Mouse (Mus musculus): ENCODE measurements around the gene Zbtb34. TPM values are rescaled to one million over a fixed set of nuclear protein-coding genes. Genes with fewer than 3 reads are reported as not detected.

Gene Zbtb34
- polyA plus RNA-seq, 1 experiment = 11.0 TPM

DNA sequence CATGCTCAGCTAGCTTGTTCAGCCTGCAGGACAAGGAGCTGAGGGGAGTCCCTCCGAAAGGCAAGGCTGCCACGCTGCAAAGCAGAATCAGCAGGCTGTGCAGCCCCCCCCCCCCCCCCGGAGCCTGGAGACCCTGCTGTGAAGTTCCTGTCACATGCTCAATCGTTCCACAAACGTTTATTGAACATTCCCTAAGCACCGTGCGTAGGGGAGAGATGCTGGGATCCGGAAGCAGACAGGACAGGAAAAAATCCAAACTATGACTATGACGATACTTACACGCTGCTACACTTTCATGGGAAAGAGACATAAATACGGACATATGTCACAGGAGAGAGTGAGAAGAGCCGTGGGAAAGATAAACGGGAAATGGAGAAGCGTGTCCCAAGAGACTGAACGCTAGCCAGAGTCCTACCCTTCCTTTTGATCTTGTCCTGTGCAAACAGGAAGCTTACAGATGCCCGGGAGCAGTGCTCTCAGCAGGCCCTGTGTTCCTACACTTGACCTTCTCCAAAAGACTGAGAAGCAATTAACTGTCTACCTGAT, 5.0 kb upstream of the Zbtb34 start:
- H3K27me3 ChIP-seq (ENCODE audit: control insufficient read depth, insufficient read depth, low read length) = no peaks in the 10 kb centered on the region
- TF ChIP-seq CTCF (IDR thresholded peaks at IDR 0.05; ENCODE audit: borderline replicate concordance, insufficient read depth, low read depth, low read length) (no peak), POLR2A (IDR thresholded peaks at IDR 0.05; ENCODE audit: borderline replicate concordance, insufficient read depth, low read length) (no peak)
- H3K4me1 ChIP-seq (ENCODE audit: control insufficient read depth, insufficient read depth, low read length) = no peaks in the 10 kb centered on the region
- WGBS = 24% methylated on average over 16 of the region's 16 CpGs
- H3K4me3 ChIP-seq (replicated peaks; ENCODE audit: insufficient read depth, low read depth, low read length) = no peak overlapping the region
- DNase-seq = no peak
- H3K27ac ChIP-seq (ENCODE audit: insufficient read depth, low read length) = no peak overlapping the region

GRCm38 (mm10) chr2:33435036-33435650, 4.0 kb upstream of the Zbtb34 start:
- WGBS = 53% methylated on average over 8 of the region's 8 CpGs
- H3K4me3 ChIP-seq (replicated peaks; ENCODE audit: insufficient read depth, low read depth, low read length) = no peak overlapping the region
- no peak overlapping the region for H3K27ac ChIP-seq (ENCODE audit: insufficient read depth, low read length)
- DNase-seq = no peak
- no peaks in the 10 kb centered on the region for H3K27me3 ChIP-seq (ENCODE audit: control insufficient read depth, insufficient read depth, low read length)
- TF ChIP-seq POLR2A (IDR thresholded peaks at IDR 0.05; ENCODE audit: borderline replicate concordance, insufficient read depth, low read length) (no peak), CTCF (IDR thresholded peaks at IDR 0.05; ENCODE audit: borderline replicate concordance, insufficient read depth, low read depth, low read length) (no peak)
- H3K4me1 ChIP-seq (ENCODE audit: control insufficient read depth, insufficient read depth, low read length) = peaks cover 4% of the 10 kb centered on the region; the same call in 1 of the 2 replicates

DNA sequence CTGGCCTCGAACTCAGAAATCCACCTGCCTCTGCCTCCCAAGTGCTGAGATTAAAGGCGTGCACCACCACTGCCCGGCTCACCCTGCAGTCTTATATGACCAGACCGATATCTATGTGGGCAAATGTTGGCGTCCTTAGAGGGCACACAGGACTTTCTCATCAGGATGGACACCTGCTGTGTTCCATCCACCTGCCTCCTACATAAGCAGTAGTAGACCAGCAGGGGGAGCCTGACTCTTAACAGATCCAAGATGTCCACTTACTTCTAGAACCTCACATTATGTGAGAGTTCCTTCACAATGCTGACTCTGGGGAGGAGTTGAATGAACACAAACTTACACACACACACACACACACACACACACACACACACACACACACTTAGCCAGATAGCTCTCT, 1.8 kb upstream of the Zbtb34 start:
- 60% methylated on average over 5 of the region's 5 CpGs for WGBS

DNA sequence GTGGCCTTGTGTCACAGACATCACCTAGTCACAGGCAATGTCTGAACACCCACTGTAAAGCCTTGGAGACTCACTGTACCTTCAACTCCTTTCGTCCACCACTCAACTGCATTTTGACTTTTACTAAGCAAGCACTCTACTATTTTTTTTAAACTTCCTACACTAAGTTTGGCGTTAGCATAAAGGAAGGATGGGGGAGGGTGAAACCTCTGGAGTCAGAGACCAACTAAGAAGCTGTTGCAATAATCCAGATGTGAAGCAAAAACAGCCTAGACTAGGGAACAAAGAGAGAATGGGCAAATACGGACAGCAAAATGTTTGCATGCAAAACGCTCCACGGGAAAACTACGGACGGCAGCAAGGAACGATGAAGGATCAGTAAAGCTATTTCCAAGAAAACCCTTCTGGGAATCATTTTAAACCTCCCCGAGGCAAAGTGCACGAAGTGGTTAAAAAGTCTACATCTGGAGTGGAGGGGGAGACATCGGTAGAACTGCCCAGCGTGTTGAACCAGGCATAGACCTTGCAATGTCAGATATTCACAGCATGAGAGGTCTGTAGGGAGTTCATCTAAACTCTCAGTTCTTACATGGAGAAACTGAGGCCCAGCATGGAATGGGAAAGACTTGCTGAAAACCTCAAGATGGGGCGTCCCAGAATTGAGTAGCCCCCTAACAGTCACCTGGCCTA, 898 bp downstream of the Zbtb34 start:
- Histone ChIP-seq H3K4me3 (replicated peaks; ENCODE audit: insufficient read depth, low read depth, low read length) (peak overlapping the region; percentile 75), H3K27ac (ENCODE audit: insufficient read depth, low read length) (peak overlapping the region; percentile 48), H3K4me1 (ENCODE audit: control insufficient read depth, insufficient read depth, low read length) (peaks cover 4% of the 10 kb centered on the region; the same call in 1 of the 2 replicates), H3K27me3 (ENCODE audit: control insufficient read depth, insufficient read depth, low read length) (no peaks in the 10 kb centered on the region)
- no peak for DNase-seq
- WGBS = 14% methylated on average over 13 of the region's 13 CpGs
- TF ChIP-seq POLR2A (IDR thresholded peaks at IDR 0.05; ENCODE audit: borderline replicate concordance, insufficient read depth, low read length) (no peak), CTCF (IDR thresholded peaks at IDR 0.05; ENCODE audit: borderline replicate concordance, insufficient read depth, low read depth, low read length) (no peak)

More for the DNA sequence above, 1.8 kb upstream of the Zbtb34 start:
- no peak overlapping the region for H3K27ac ChIP-seq (ENCODE audit: insufficient read depth, low read length)
- H3K4me1 ChIP-seq (ENCODE audit: control insufficient read depth, insufficient read depth, low read length) = peaks cover 4% of the 10 kb centered on the region; the same call in 1 of the 2 replicates
- TF ChIP-seq POLR2A (IDR thresholded peaks at IDR 0.05; ENCODE audit: borderline replicate concordance, insufficient read depth, low read length) (no peak), CTCF (IDR thresholded peaks at IDR 0.05; ENCODE audit: borderline replicate concordance, insufficient read depth, low read depth, low read length) (peak; percentile 49; the same call in 1 of the 2 replicates)
- no peaks in the 10 kb centered on the region for H3K27me3 ChIP-seq (ENCODE audit: control insufficient read depth, insufficient read depth, low read length)
- DNase-seq = peak in 1 of 2 experiments; percentile 59
- no peak overlapping the region for H3K4me3 ChIP-seq (replicated peaks; ENCODE audit: insufficient read depth, low read depth, low read length)

DNA sequence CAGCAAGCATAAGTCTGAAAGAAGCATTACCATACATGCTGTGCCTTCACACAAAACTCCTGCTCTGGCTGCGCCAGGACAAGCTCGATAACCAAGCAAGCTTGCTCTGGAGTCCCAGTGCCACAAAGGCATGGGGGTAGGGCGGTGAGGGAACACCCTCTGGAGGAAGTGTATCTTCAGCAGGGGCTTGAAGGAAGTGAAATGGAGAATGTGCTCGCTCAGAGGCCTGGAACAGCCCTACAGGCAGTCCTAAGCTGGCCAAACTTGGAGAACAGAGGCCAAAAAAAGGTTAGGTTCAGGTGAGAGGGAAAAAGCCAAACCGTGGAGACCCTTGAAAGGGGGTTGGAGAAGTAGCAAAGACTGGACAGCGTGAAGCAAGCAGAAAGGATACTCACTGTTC, 1.8 kb downstream of the Zbtb34 start:
- Histone ChIP-seq H3K27me3 (ENCODE audit: control insufficient read depth, insufficient read depth, low read length) (no peaks in the 10 kb centered on the region), H3K4me1 (ENCODE audit: control insufficient read depth, insufficient read depth, low read length) (peaks cover 4% of the 10 kb centered on the region; the same call in 1 of the 2 replicates), H3K4me3 (replicated peaks; ENCODE audit: insufficient read depth, low read depth, low read length) (no peak overlapping the region), H3K27ac (ENCODE audit: insufficient read depth, low read length) (no peak overlapping the region; the same call in 1 of the 2 replicates)
- TF ChIP-seq POLR2A (IDR thresholded peaks at IDR 0.05; ENCODE audit: borderline replicate concordance, insufficient read depth, low read length) (no peak), CTCF (IDR thresholded peaks at IDR 0.05; ENCODE audit: borderline replicate concordance, insufficient read depth, low read depth, low read length) (no peak)
- 42% methylated on average over 6 of the region's 6 CpGs for WGBS
- DNase-seq = no peak

- H3K27ac ChIP-seq (ENCODE audit: insufficient read depth, low read length) = no peak overlapping the region
These were observed 4.3 kb downstream of the Zbtb34 start for GRCm38 (mm10) chr2:33426640-33427398.

GRCm38 (mm10) chr2:33417454-33417853, 13.7 kb downstream of the Zbtb34 start:
- no peak for DNase-seq
- no peak overlapping the region for H3K4me3 ChIP-seq (replicated peaks; ENCODE audit: insufficient read depth, low read depth, low read length)

More at GRCm38 (mm10) chr2:33426640-33427398, 4.3 kb downstream of the Zbtb34 start:
- TF ChIP-seq CTCF (IDR thresholded peaks at IDR 0.05; ENCODE audit: borderline replicate concordance, insufficient read depth, low read depth, low read length) (no peak), POLR2A (IDR thresholded peaks at IDR 0.05; ENCODE audit: borderline replicate concordance, insufficient read depth, low read length) (no peak)
- no peaks in the 10 kb centered on the region for H3K27me3 ChIP-seq (ENCODE audit: control insufficient read depth, insufficient read depth, low read length)
- H3K4me3 ChIP-seq (replicated peaks; ENCODE audit: insufficient read depth, low read depth, low read length) = no peak overlapping the region
- peaks cover 4% of the 10 kb centered on the region; the same call in 1 of the 2 replicates for H3K4me1 ChIP-seq (ENCODE audit: control insufficient read depth, insufficient read depth, low read length)
- no peak for DNase-seq
- WGBS = 82% methylated on average over 10 of the region's 10 CpGs

More at GRCm38 (mm10) chr2:33417454-33417853, 13.7 kb downstream of the Zbtb34 start:
- 88% methylated on average over 4 of the region's 4 CpGs for WGBS
- Histone ChIP-seq H3K27me3 (ENCODE audit: control insufficient read depth, insufficient read depth, low read length) (no peaks in the 10 kb centered on the region), H3K27ac (ENCODE audit: insufficient read depth, low read length) (no peak overlapping the region), H3K4me1 (ENCODE audit: control insufficient read depth, insufficient read depth, low read length) (no peaks in the 10 kb centered on the region)
- TF ChIP-seq POLR2A (IDR thresholded peaks at IDR 0.05; ENCODE audit: borderline replicate concordance, insufficient read depth, low read length) = no peak
- no peak for TF ChIP-seq CTCF (IDR thresholded peaks at IDR 0.05; ENCODE audit: borderline replicate concordance, insufficient read depth, low read depth, low read length)
